Mouse (Mus musculus) brown adipose tissue, adult 24 weeks (tissue): ENCODE data around the gene Ak1. TPM values are rescaled to one million over a fixed set of nuclear protein-coding genes. Genes with fewer than 3 reads are reported as not detected.

ENCODE experiments used
- H3K27ac ChIP-seq: fragments of 200-500 bp; replicated peaks from 2 replicates; pipeline ENCODE4 v1.5.1; 2012; ENCODE audit warnings: low read depth, mild to moderate bottlenecking, low read length
- H3K4me1 ChIP-seq: fragments of 200-500 bp; 2 replicates; pipeline ENCODE4 v1.6.1; 2012; ENCODE audit warnings: low read length, mixed read lengths; ENCODE audit not compliant: control insufficient read depth, insufficient read depth, insufficient read length
- H3K4me3 ChIP-seq: fragments of 200-500 bp; 2 replicates; pipeline ENCODE4 v1.5.1; 2012; ENCODE audit warnings: low read depth, mild to moderate bottlenecking, low read length, moderate library complexity; ENCODE audit not compliant: insufficient read depth
- polyA plus RNA-seq: library from polyadenylated mRNA; stranded (reverse); fragments of >200 nt; gene quantifications from 2 replicates; pipeline ENCODE4 v1.2.4, GENCODE M21; 2012; ENCODE audit not compliant: missing spikeins, insufficient read depth, insufficient read length

Ak1 gene
- polyA plus RNA-seq, 1 experiment, result 87.5 TPM

DNA sequence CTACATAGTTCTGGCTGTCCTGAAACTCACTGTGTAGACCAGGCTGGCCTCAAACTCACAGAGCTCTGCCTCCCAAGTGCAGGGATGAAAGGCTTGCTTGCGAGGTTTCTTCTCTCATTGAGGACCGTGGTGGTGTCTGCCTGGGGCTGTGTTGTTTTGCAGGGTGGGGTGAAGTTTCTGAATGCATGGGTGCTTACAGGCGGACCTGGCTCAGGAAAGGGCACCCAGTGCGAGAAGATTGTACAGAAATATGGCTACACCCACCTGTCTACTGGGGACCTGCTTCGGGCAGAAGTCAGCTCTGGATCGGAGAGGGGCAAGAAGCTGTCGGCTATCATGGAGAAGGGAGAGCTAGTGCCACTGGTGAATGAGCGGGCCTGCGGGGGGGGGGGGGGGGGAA is 8.5 kb downstream of the Ak1 start:
- Histone ChIP-seq H3K4me1 (peaks cover 22% of the 10 kb centered on the region), H3K4me3 (no peak overlapping the region), H3K27ac (no peak overlapping the region)

DNA sequence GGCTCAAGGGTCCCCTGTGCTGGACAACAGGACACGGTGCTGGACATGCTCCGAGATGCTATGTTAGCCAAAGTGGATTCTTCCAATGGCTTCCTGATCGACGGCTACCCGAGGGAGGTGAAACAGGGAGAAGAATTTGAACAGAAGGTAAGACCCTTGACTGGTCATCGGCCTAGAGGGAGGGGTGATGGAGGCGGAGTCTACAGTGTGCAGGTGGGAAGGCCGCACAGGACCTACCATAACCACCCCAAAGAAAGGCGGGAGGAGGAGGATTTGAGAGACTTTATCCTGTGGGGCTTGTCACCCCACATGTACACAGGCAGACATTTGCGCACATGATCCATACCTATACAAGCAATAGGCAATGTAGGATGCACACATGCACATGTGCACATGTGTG is 9.5 kb downstream of the Ak1 start:
- no peak overlapping the region for H3K4me3 ChIP-seq
- peaks cover 23% of the 10 kb centered on the region for H3K4me1 ChIP-seq
- no peak overlapping the region for H3K27ac ChIP-seq

DNA sequence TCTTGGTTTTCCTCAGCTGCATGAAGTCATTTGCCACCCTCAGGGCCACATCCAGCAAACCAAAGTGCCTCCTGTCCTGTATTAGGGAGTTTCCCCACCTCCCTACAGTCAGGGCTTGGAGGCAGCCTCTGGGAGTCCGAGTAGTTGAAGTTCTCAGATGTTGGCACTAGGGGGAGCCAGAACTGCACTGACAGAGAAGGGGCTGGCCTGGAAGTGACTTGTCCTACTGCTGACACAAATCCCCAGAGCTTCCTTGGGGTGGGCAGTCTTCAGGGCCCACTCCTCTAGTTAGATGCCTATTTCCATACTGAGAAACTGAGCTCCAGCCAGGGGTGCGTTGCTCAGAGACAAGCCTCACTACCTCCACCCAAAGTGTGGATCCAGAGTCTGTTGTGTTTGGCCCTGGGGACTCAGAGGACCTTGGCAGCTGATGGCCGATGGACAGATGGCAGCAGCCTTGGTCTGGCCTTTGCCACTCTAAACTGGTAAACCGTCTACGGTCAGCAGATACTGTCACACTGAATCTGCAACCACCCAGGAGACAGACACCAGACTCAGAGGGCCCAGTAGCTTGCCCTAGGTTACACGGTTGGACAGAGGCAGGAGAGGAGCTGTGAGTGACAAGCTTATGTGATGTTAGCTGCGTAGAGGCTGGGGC is 10.3 kb downstream of the Ak1 start:
- no peak overlapping the region for H3K4me3 ChIP-seq
- peaks cover 27% of the 10 kb centered on the region for H3K4me1 ChIP-seq
- H3K27ac ChIP-seq, result peak overlapping the region; percentile 39

DNA sequence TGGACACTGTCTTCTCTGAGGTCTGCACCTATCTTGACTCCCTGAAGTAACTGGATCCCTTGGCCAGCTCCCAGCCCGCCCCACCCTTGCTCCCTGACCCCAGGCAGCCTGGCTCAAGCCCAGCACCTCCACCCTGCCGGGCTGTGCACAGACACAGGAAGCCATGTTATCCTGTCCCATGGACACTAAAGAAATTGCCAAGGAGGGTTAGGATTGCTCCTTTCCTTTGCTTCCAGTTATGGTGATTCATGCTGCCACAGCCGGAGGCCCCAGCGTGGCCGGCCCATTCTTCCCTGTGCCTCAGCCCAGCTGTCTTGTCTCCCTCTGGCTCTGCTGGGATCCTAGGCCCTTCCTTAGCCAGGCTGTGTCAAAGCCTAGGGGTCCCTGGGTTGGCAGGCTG is 12.1 kb downstream of the Ak1 start:
- H3K27ac ChIP-seq, result peak overlapping the region; percentile 97
- H3K4me1 ChIP-seq, result peaks cover 29% of the 10 kb centered on the region
- no peak overlapping the region for H3K4me3 ChIP-seq

DNA sequence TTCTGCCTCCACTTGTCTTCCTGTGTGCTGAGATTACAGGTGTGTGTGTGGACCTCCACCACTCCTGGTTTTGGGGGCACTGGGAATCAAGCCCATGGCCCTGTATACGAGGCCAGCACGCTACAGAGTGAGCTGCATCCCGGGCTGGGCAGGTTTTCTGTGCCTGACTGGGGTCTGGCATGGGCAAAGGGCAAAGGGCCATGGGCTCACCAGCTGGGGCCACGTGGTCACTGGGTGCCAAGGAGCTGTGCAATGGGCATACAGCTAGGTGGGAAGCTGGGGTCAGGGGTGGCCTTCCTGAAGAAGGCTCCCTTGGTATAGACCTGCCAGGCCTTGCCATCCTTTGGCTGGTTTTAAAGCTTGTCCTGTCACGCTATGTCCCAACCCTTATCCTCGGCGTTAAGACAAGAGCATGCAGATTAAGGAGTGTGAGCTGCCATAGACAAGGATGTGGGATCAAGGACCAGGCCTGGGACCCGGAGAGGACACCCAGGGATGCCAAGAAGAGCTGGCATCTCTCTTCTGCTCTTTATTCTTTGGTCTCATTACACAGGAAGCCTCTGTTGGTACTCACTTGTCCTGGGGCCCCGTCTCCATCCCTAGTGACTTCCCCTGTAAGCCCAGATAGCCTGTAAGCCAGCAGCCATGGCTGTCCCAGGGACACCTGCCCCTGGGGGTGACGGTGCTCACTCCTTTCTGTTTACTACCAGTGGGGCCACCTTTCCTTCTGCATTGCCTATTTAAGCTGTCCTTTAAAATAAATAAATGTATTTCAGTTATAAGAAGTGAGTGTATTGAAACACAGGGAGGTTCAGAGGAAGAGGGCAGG is 12.9 kb downstream of the Ak1 start:
- Histone ChIP-seq H3K4me3 (no peak overlapping the region), H3K4me1 (peaks cover 30% of the 10 kb centered on the region), H3K27ac (peak overlapping the region; percentile 97)

DNA sequence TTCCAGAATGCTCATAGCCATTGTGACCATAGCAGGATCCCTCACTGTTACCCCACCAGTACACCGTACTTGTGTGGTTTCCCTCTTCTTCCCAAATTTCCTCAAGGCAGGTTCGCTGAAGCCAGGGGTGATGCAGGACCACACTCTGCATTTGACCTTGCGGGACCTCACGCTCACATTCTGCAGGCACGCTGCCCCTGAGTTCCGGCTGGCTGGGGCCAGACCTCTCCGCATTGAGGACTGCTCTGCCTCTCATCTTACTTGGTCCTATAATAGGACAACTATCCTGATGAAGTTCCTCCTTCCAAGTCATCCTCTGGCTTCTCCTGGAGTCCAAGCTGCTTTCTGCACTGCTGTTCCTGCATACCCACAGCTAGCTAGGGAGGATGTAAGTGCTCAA is 15.1 kb downstream of the Ak1 start:
- peaks cover 34% of the 10 kb centered on the region for H3K4me1 ChIP-seq
- H3K4me3 ChIP-seq, result no peak overlapping the region
- peak overlapping the region; percentile 31 for H3K27ac ChIP-seq

DNA sequence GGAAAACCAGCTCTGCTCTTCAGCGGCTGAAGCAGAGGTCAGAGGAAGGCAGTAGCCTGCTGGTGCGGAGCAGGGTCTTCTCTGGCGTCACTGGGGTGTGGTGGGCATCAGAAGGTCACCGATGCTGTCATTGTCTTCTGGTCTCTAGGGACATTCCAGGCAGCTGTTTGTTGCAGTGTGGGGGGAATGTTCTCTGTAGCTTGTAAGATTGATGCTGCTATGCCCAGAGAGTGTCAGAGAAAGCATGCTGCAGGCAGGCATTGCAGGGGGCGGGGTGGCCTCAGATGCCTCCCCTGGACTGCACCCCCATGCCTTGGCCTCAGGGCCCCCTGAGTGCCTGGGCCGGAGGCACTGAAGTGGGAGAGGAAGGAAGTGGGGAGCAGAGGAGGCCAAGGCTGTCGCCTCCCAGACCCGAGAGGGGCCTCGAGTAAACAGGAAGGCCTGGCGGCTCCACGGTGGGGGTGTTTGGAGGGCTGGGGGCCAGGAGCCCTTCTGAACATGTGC is 16.3 kb downstream of the Ak1 start:
- Histone ChIP-seq H3K4me3 (no peak overlapping the region), H3K4me1 (peaks cover 41% of the 10 kb centered on the region), H3K27ac (peak overlapping the region; percentile 80)

DNA sequence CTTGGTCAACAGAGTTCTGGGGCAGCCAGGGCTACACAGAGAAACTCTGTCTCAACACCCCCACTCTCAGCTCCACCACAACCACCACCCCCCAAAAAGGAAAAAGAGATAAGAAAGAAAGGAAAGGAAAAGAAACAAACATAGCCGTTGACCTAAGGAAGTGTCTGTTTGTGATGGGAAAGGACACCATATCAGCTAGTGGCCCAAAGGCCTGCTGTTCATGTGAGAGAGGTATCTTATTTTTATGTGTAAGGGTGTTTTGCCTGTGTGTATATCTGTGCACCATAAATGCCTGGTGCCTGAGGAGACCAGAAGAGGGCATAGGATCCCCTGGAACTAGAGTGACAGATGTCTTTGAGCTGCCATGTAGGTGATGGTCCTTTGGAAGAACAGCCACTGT is 18.1 kb downstream of the Ak1 start:
- Histone ChIP-seq H3K4me3 (no peak overlapping the region), H3K27ac (no peak overlapping the region; the same call in none of the 2 replicates), H3K4me1 (peaks cover 38% of the 10 kb centered on the region)

DNA sequence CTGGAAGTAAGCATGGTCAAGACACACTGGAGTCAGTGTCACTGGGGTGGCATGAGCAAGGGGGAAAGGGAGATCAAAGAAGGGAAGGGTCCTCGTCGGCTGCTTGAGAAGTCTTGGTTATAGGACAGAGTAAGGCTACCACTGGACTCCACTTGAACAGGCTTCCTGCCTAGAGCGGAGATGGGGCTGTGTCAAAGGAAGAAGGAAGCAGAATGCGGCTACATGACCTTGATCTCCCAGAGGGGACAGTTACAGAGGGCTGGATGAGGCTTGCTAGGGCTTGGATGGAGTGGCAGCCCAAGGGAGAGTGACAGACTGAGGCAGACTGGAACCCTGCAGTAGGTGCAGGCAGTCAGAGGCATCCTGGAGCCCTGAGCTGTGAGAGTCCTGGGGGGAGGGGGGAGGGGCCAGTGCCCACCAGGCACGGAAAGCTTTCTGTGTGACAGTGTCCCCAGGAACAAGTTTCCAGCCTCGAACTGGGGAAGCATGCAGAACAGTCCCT is 19.0 kb downstream of the Ak1 start:
- peak overlapping the region; percentile 35 for H3K27ac ChIP-seq
- no peak overlapping the region for H3K4me3 ChIP-seq
- H3K4me1 ChIP-seq, result peaks cover 43% of the 10 kb centered on the region

DNA sequence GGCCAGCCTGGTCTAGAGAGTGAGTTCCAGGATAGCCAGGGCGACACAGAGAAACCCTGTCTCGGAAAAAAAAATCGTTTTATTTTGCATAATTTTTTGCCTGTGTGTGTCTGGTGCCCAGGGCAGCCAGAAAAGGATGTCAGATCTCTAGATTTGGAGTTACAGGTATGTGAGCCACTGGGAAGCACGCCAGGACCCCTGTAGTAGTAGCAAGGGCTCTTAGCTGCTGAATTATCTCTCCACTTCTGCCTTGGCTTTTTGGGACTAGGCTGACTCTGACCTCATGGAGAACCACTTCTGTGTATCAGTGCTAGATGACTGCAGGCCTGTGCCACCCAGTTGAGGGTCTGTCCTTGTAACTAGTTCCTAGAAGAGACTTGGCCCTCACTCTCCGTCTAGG is 20.3 kb downstream of the Ak1 start:
- no peak overlapping the region for H3K4me3 ChIP-seq
- H3K4me1 ChIP-seq, result peaks cover 47% of the 10 kb centered on the region
- H3K27ac ChIP-seq, result peak overlapping the region; percentile 36

DNA sequence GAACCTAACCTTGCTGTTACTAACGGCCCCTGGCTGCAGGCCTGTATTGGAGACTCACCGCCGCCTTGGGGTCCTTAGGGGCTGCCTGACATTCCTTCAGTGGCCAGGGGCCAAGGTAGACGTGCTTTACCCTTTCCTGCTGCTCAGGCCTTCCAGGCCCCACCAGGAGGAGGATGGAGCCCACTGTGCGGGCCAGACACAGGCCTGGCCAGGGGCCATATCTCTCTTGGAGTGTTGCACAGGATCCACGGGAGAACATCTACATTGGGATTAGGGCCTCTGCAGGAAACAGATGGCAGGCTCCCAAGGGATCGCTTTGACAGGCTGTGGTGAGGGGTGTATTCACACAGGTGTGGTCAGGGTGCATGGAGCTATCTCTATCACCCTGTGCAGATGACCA is 21.3 kb downstream of the Ak1 start:
- Histone ChIP-seq H3K27ac (peak overlapping the region; percentile 41), H3K4me1 (peaks cover 42% of the 10 kb centered on the region), H3K4me3 (no peak overlapping the region)

DNA sequence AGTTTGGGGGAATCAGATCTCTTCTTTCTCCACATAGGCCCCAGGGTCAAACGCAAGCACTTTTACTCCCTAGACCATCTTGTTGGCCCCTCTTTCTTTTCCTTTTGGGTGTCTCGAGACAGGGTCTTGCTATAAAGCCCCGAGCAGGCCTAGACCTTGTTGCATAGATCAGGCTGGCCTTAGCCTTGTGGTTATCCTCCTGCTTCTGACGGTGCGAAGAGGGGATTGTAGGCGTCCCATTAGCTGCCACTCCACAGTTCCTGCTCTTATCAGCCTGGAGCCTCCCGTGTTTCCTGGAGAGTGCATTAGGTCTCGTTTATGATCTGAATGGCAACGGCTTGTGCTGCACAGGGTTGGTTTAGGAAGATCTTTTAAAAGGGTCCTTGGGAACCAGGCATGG is 22.5 kb downstream of the Ak1 start:
- 0 out of 2 replicates have a peak overlapping the region, but pooled peaks have one; percentile 5 for H3K27ac ChIP-seq

DNA sequence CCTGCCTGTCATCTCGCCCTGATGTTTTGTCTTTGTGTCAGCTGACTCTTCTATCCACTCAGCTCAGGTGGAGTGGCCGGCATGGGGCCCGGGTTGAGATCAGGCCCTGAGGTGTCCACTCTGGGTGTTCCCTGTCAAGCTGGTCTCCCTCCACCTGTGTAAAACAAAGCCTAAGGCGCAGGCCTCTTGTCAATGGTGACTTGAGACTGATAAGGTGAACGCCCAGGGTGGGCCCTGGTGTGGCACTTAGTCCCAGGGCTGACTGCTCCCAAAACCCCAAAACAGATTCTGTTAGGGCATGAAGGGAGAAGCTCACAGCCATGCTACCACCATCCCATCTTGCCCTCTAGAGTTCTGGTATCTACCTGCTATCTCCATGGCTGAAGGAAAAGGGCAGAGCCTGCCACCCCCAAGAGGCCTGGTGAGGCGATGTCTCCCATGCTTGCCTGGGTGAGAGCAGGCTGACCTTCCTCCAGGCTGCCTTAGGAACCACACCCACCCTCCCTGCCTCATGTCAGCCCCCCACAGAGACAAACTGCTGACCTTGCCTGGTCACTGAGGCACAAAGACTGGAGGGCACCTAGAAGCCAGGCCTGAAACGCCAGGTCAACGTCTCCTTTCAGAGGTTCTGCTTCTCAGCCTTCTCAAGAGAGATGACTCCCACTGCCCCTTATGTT is 23.4 kb downstream of the Ak1 start:
- peaks cover 34% of the 10 kb centered on the region for H3K4me1 ChIP-seq
- H3K27ac ChIP-seq, result peak overlapping the region; percentile 90

More for the DNA sequence above, 22.5 kb downstream of the Ak1 start:
- Histone ChIP-seq H3K4me3 (no peak overlapping the region), H3K4me1 (peaks cover 35% of the 10 kb centered on the region)

DNA sequence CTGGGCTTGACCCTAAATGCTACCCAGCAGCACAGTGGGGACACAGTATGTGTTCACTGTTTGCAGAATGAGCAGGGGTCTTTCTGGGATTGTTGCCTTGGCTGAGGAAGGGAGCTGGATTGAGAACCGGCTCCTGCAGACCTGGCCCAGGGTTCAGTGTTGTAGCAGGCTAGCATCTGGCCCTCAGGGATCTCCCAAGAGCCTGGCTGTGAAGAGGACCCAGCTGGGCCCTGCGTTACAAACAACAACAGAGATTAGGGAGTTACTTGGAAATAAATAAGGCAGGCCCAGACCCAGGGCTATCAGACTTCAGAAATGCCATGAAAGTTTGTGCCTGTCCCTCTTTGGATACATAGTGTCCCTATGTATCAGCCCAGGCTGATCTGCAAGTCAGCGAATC is 24.1 kb downstream of the Ak1 start:
- Histone ChIP-seq H3K27ac (peak overlapping the region; percentile 90), H3K4me1 (peaks cover 33% of the 10 kb centered on the region), H3K4me3 (no peak overlapping the region)

More for the DNA sequence above, 23.4 kb downstream of the Ak1 start:
- H3K4me3 ChIP-seq, result no peak overlapping the region
